13 mouse cellular contexts compared by ENCODE assay signal in genomic region chrX:37080345-37080744, GRCm38 (mm10). TPM values are rescaled to one million over a fixed set of nuclear protein-coding genes. Genes with fewer than 3 reads are reported as not detected.
"Had no signal": no experiment of that assay in that cellular context is flagged by ENCODE, and none has a peak within 500 bp of the region (broad histone marks: within the 10 kb centered on the region; RNA-seq: fewer than 3 reads in every experiment).

No protein-coding gene starts in this region.

RNA-seq across cellular contexts. Expression of gene Sowahd, which starts 31.7 kb away (rescaled TPM):
- polyA plus RNA-seq: heart, embryonic 14.5 days; hindbrain, embryonic 10.5 days; hindbrain, embryonic 12.5 days; hindbrain, embryonic 14.5 days; inflammation-experienced regulatory T-cells, adult 6 months; intestine, embryonic 15.5 days; intestine, postnatal 0 days; kidney, embryonic 14.5 days; kidney, postnatal 0 days; large intestine, adult 2 months; limb, embryonic 12.5 days; limb, embryonic 14.5 days; liver, embryonic 13.5 days had no signal
